Mouse (Mus musculus) hindbrain, embryonic 15.5 days (tissue): ENCODE data around the gene Scaf11. TPM values are rescaled to one million over a fixed set of nuclear protein-coding genes. Genes with fewer than 3 reads are reported as not detected.
"Not testable (repeated sequence)": the region's sequence is repeated elsewhere in the genome, so short reads cannot be mapped to it uniquely, and the experiment has no call there.

Experiments
- ATAC-seq: fragments of 200-750 bp; cut with Nextera tagmentation; 2 replicates; pipeline ENCODE4 v1.8.0; 2017; ENCODE audit warnings: low read depth, moderate number of reproducible peaks, moderate TSS enrichment; ENCODE audit not compliant: low FRiP score
- H3K27ac ChIP-seq: fragments of 300-500 bp; sonication (generic); replicated peaks from 2 replicates; pipeline ENCODE4 v1.5.1; 2015; ENCODE audit warnings: mild to moderate bottlenecking, inconsistent platforms
- H3K27me3 ChIP-seq: fragments of 300-500 bp; sonication (generic); 2 replicates; pipeline ENCODE4 v1.6.1; 2015; ENCODE audit warnings: control low read depth, inconsistent platforms
- H3K36me3 ChIP-seq: fragments of 300-500 bp; sonication (generic); 2 replicates; pipeline ENCODE4 v1.6.1; 2015; ENCODE audit warnings: control low read depth, inconsistent platforms
- H3K4me1 ChIP-seq: fragments of 300-500 bp; sonication (generic); replicated peaks from 2 replicates; pipeline ENCODE4 v1.6.1; 2015; ENCODE audit warnings: control low read depth, inconsistent platforms
- H3K4me2 ChIP-seq: fragments of 300-500 bp; sonication (generic); 2 replicates; pipeline ENCODE4 v1.6.1; 2015; ENCODE audit warnings: moderate library complexity, mild to moderate bottlenecking, inconsistent platforms
- H3K4me3 ChIP-seq: fragments of 300-500 bp; sonication (generic); 2 replicates; pipeline ENCODE4 v1.5.1; 2015; ENCODE audit warnings: mild to moderate bottlenecking, inconsistent platforms
- H3K9ac ChIP-seq: fragments of 300-500 bp; sonication (generic); 2 replicates; pipeline ENCODE4 v1.6.1; 2015; ENCODE audit warnings: inconsistent platforms
- H3K9me3 ChIP-seq: fragments of 300-500 bp; sonication (generic); 2 replicates; pipeline ENCODE4 v1.6.1; 2016; ENCODE audit warnings: control low read depth, inconsistent platforms
- WGBS: fragments of 180-500 bp; shearing (Covaris S2); methylation state at CpG from one replicate; pipeline ENCODE4 v1.1.7; 2015; 5-methylcytosine and 5-hydroxymethylcytosine counted together
- polyA plus RNA-seq: library from polyadenylated mRNA; unstranded; fragments of >200 nt; fragmentation: Nextera tagmentation; extraction: Ambion mirVana; gene quantifications from 2 replicates; pipeline ENCODE4 v1.2.1, GENCODE M21; 2015

Scaf11 gene
- 42.3 and 45.3 TPM in 2 replicates for polyA plus RNA-seq

GRCm38 (mm10) chr15:96460730-96461540, at the start of gene Scaf11:
Gene Scaf11, minus strand, starts transcription at chr15:96460843.
- Histone ChIP-seq H3K4me2 (peak within 1 kb of the TSS; percentile 75), H3K9ac (peak within 1 kb of the TSS; percentile 86), H3K27ac (peak within 1 kb of the TSS; percentile 97), H3K9me3 (no peaks in the 10 kb centered on the region), H3K36me3 (no peaks in the 10 kb centered on the region), H3K4me1 (peaks cover 28% of the 10 kb centered on the region), H3K4me3 (peak within 1 kb of the TSS; percentile 94), H3K27me3 (no peaks in the 10 kb centered on the region)
- ATAC-seq: peak; percentile 96
- WGBS: under 1% methylated on average over 51 of the region's 96 CpGs

- 47% methylated on average over 18 of the region's 18 CpGs for WGBS
- Histone ChIP-seq H3K9me3 (no peaks in the 10 kb centered on the region), H3K27ac (no peak overlapping the region), H3K4me3 (no peak overlapping the region), H3K4me2 (peak overlapping the region; percentile 34), H3K9ac (no peak overlapping the region), H3K4me1 (no peaks in the 10 kb centered on the region), H3K27me3 (no peaks in the 10 kb centered on the region), H3K36me3 (no peaks in the 10 kb centered on the region)
- no peak for ATAC-seq
Measured at GRCm38 (mm10) chr15:96507097-96507840, 46.6 kb upstream of the Scaf11 start.

GRCm38 (mm10) chr15:96497646-96498045, 37.0 kb upstream of the Scaf11 start:
- Histone ChIP-seq H3K36me3 (no peaks in the 10 kb centered on the region), H3K27ac (no peak overlapping the region), H3K4me2 (no peak overlapping the region), H3K4me1 (no peaks in the 10 kb centered on the region), H3K9me3 (no peaks in the 10 kb centered on the region), H3K9ac (no peak overlapping the region), H3K4me3 (no peak overlapping the region), H3K27me3 (no peaks in the 10 kb centered on the region)
- 93% methylated on average over 7 of the region's 7 CpGs for WGBS
- no peak for ATAC-seq

DNA sequence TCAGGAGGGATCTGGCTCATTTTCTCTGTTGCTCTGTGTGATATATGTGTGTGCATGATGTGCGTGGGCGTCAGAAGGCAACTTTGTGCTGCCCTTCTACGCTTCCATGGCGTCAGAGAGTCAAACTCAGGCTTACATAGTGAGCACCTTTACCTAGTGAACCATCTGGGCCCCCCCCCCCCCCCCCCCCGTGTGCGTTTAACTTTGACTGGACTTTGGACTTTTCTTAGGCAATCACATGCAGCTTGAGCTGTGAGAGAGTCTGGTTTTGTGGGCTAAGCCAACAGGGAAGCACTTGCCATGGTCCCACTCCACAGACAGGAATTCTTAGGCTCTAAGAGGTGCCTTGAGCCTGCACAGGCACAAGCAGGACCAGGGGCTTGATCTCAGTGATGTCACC, 33.6 kb upstream of the Scaf11 start:
- 82% methylated on average over 6 of the region's 6 CpGs for WGBS
- Histone ChIP-seq H3K27me3 (no peaks in the 10 kb centered on the region), H3K4me1 (peaks cover 19% of the 10 kb centered on the region), H3K9ac (no peak overlapping the region), H3K36me3 (no peaks in the 10 kb centered on the region), H3K9me3 (no peaks in the 10 kb centered on the region), H3K27ac (no peak overlapping the region), H3K4me2 (no peak overlapping the region), H3K4me3 (no peak overlapping the region)
- ATAC-seq: no peak

GRCm38 (mm10) chr15:96493573-96493972, 32.9 kb upstream of the Scaf11 start:
- Histone ChIP-seq H3K9ac (no peak overlapping the region), H3K4me2 (no peak overlapping the region), H3K4me1 (peaks cover 26% of the 10 kb centered on the region), H3K4me3 (no peak overlapping the region), H3K27ac (no peak overlapping the region), H3K36me3 (no peaks in the 10 kb centered on the region), H3K9me3 (no peaks in the 10 kb centered on the region), H3K27me3 (no peaks in the 10 kb centered on the region)
- no peak for ATAC-seq
- 70% methylated on average over 5 of the region's 5 CpGs for WGBS

DNA sequence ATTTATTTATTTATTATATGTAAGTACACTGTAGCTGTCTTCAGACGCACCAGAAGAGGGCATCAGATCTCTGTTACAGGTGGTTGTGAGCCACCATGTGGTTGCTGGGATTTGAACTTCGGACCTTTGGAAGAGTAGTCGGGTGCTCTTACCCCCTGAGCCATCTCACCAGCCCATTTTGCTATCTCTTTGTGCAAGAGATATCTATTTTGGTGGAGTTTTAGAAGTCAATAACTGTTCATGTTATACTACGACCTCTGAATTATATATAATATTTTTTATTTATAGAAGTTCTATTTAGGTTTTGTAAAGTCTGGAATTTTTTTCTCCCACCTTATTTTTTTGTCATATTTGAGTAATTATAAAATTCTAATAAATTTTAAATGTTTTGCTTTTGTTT, 32.3 kb upstream of the Scaf11 start:
- H3K4me3 ChIP-seq, ATAC-seq, H3K9ac ChIP-seq, H3K9me3 ChIP-seq, H3K4me2 ChIP-seq, H3K36me3 ChIP-seq, H3K27me3 ChIP-seq, H3K27ac ChIP-seq: not testable (repeated sequence)
- WGBS: 94% methylated on average over 4 of the region's 4 CpGs
- peaks cover 33% of the 10 kb centered on the region for H3K4me1 ChIP-seq

GRCm38 (mm10) chr15:96491861-96492641, 31.4 kb upstream of the Scaf11 start:
- H3K4me2 ChIP-seq: no peak overlapping the region
- 0 out of 2 replicates have a peak overlapping the region, but pooled peaks have one; percentile 55 for H3K27ac ChIP-seq
- WGBS: 36% methylated on average over 13 of the region's 13 CpGs
- peaks cover 33% of the 10 kb centered on the region for H3K4me1 ChIP-seq
- no peaks in the 10 kb centered on the region for H3K27me3 ChIP-seq
- no peaks in the 10 kb centered on the region for H3K9me3 ChIP-seq
- ATAC-seq: no peak
- H3K36me3 ChIP-seq: no peaks in the 10 kb centered on the region
- no peak overlapping the region for H3K4me3 ChIP-seq
- no peak overlapping the region for H3K9ac ChIP-seq

DNA sequence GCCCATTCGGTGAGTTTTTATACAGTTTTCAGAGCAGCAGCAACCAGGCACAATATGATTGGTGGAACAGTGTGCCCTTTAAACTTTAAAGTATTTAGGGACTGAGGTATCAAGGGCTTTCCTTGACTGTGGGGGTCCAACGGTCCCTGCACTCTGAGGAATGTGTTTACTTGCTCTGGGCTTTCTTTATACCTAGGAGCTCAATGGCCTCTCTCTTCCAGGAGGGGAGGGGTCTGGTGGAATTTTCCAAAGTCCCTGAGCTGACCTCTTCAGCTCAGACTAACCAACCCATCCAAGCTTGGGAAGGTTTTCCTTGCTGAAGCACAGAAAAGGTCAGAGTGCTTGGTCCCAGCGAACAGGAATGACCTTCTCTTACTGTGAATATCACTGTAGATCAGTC, 30.8 kb upstream of the Scaf11 start:
- Histone ChIP-seq H3K4me3 (no peak overlapping the region), H3K9me3 (no peaks in the 10 kb centered on the region), H3K27me3 (no peaks in the 10 kb centered on the region), H3K27ac (peak overlapping the region; percentile 30; the same call in 1 of the 2 replicates), H3K36me3 (no peaks in the 10 kb centered on the region), H3K9ac (no peak overlapping the region), H3K4me2 (no peak overlapping the region), H3K4me1 (peaks cover 33% of the 10 kb centered on the region)
- no peak for ATAC-seq
- 41% methylated on average over 3 of the region's 3 CpGs for WGBS

DNA sequence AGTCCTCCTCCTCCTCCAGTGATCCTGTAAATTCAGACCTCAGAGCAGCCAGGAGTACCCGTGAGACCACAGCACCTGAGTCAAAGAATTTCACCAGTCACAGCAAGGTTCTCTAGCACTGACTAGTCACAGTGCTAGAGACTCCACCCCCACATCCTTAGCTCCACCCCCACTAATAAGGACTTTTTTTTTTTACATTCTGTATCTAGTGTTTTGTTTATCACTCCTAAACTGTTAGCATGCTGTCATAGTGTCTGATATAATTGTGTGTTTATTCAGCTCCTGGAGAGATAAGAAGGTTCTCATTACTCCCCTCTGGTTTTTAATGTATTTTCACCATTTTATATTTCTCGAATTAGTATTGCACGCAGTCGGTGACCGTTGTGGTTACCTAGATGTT, 29.5 kb upstream of the Scaf11 start:
- H3K36me3 ChIP-seq: no peaks in the 10 kb centered on the region
- H3K27me3 ChIP-seq: no peaks in the 10 kb centered on the region
- H3K9me3 ChIP-seq: no peaks in the 10 kb centered on the region
- no peak overlapping the region for H3K4me2 ChIP-seq
- no peak for ATAC-seq
- H3K27ac ChIP-seq: no peak overlapping the region
- WGBS: 75% methylated on average over 5 of the region's 5 CpGs
- peaks cover 36% of the 10 kb centered on the region for H3K4me1 ChIP-seq
- no peak overlapping the region for H3K4me3 ChIP-seq
- H3K9ac ChIP-seq: no peak overlapping the region

GRCm38 (mm10) chr15:96488941-96489786, 28.5 kb upstream of the Scaf11 start:
- 20% methylated on average over 20 of the region's 20 CpGs for WGBS
- no peak overlapping the region for H3K9ac ChIP-seq
- no peaks in the 10 kb centered on the region for H3K36me3 ChIP-seq
- H3K27me3 ChIP-seq: no peaks in the 10 kb centered on the region
- no peak overlapping the region for H3K27ac ChIP-seq
- peak overlapping the region; percentile 42 for H3K4me2 ChIP-seq
- no peak for ATAC-seq
- peak overlapping the region; percentile 12 for H3K4me3 ChIP-seq
- no peaks in the 10 kb centered on the region for H3K9me3 ChIP-seq
- H3K4me1 ChIP-seq: peaks cover 37% of the 10 kb centered on the region

- ATAC-seq: no peak
- Histone ChIP-seq H3K36me3 (no peaks in the 10 kb centered on the region), H3K27me3 (no peaks in the 10 kb centered on the region), H3K4me1 (peaks cover 33% of the 10 kb centered on the region), H3K4me3 (no peak overlapping the region), H3K27ac (no peak overlapping the region), H3K9ac (no peak overlapping the region), H3K9me3 (no peaks in the 10 kb centered on the region), H3K4me2 (no peak overlapping the region)
- WGBS: 65% methylated on average over 12 of the region's 12 CpGs
Measured at GRCm38 (mm10) chr15:96487066-96487698, 26.5 kb upstream of the Scaf11 start.
